Mouse (Mus musculus) CD8-positive naive resting alpha-beta T cell, adult 2 months (primary cell): ENCODE data around the gene Tmco1.
"Not testable (repeated sequence)": the region's sequence is repeated elsewhere in the genome, so short reads cannot be mapped to it uniquely, and the experiment has no call there.

ENCODE experiments used
- DNase-seq, 2 experiments: peaks; one replicate each; pipeline ENCODE4 v3.0.0; 2022; ENCODE audit warnings: low read depth in 2 of 2, low spot score in 2 of 2

Gene Tmco1

GRCm38 (mm10) chr1:167331106-167331505, 22.9 kb downstream of the Tmco1 start:
- DNase-seq = no peak

GRCm38 (mm10) chr1:167336398-167336797, 28.2 kb downstream of the Tmco1 start:
- DNase-seq = no peak

GRCm38 (mm10) chr1:167337463-167338095, 29.4 kb downstream of the Tmco1 start:
- peak; percentile 74 to 85 for DNase-seq

GRCm38 (mm10) chr1:167339177-167339781, 31.1 kb downstream of the Tmco1 start:
- DNase-seq = no peak

- DNase-seq = no peak
Measured at GRCm38 (mm10) chr1:167340111-167340787, 32.1 kb downstream of the Tmco1 start.

- no peak for DNase-seq
Measured at GRCm38 (mm10) chr1:167340910-167341528, 32.8 kb downstream of the Tmco1 start.

GRCm38 (mm10) chr1:167342831-167343230, 34.7 kb downstream of the Tmco1 start:
- DNase-seq = no peak

- DNase-seq = not testable (repeated sequence)
Measured at GRCm38 (mm10) chr1:167345994-167346520, 37.9 kb downstream of the Tmco1 start.

GRCm38 (mm10) chr1:167349206-167349605, 41.0 kb downstream of the Tmco1 start:
- not testable (repeated sequence) for DNase-seq

- DNase-seq = peak; percentile 57 to 76
Measured at GRCm38 (mm10) chr1:167349815-167350596, 41.8 kb downstream of the Tmco1 start, which contains the start of gene Aldh9a1. Gene Aldh9a1, plus strand, starts transcription at chr1:167349991.

GRCm38 (mm10) chr1:167350597-167351415, 42.6 kb downstream of the Tmco1 start:
- no peak for DNase-seq

GRCm38 (mm10) chr1:167352403-167352802, 44.2 kb downstream of the Tmco1 start:
- no peak for DNase-seq

GRCm38 (mm10) chr1:167357387-167357786, 49.2 kb downstream of the Tmco1 start:
- no peak for DNase-seq

- no peak for DNase-seq
Measured at GRCm38 (mm10) chr1:167358731-167359130, 50.6 kb downstream of the Tmco1 start.

- DNase-seq = no peak
Measured at GRCm38 (mm10) chr1:167360268-167360667, 52.1 kb downstream of the Tmco1 start.

- DNase-seq = no peak
Measured at GRCm38 (mm10) chr1:167362819-167363218, 54.6 kb downstream of the Tmco1 start.

- no peak for DNase-seq
Measured at GRCm38 (mm10) chr1:167363322-167363721, 55.1 kb downstream of the Tmco1 start.

GRCm38 (mm10) chr1:167365808-167366207, 57.6 kb downstream of the Tmco1 start:
- no peak for DNase-seq

- DNase-seq = no peak
Measured at GRCm38 (mm10) chr1:167366621-167367020, 58.4 kb downstream of the Tmco1 start.

GRCm38 (mm10) chr1:167368018-167368417, 59.8 kb downstream of the Tmco1 start:
- no peak for DNase-seq
